Mouse (Mus musculus): ENCODE data around the gene Mex3a. TPM values are rescaled to one million over a fixed set of nuclear protein-coding genes. Genes with fewer than 3 reads are reported as not detected.
A peak's percentile ranks its signal among the peaks of the same experiment; 100 is the strongest.

Gene Mex3a
- total RNA-seq, 2 experiments from 2014 or later, result 2.7 to 3.1 TPM

DNA sequence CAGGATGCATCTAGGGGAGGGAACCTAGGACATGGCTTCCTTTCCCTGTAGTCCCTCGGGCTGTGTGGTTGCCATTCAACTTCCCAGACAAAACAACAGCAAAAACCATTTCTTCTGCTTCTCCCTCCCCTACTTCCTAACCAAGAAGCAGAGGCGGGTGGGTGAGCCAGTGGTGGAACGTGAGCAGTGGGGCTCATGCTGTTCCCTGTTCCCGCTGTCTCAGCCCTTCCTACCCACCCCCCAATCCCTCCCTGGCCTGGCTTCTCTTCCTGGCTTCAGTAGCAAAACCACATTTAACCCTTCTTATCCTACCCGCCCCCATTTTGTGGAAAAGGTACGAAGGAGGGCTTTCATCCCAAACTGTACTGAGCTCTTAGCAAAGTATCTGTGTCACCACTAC, 27.1 kb upstream of the Mex3a start:
- DNase-seq (ENCODE audit: low spot score in 2 of 2), result no peak

DNA sequence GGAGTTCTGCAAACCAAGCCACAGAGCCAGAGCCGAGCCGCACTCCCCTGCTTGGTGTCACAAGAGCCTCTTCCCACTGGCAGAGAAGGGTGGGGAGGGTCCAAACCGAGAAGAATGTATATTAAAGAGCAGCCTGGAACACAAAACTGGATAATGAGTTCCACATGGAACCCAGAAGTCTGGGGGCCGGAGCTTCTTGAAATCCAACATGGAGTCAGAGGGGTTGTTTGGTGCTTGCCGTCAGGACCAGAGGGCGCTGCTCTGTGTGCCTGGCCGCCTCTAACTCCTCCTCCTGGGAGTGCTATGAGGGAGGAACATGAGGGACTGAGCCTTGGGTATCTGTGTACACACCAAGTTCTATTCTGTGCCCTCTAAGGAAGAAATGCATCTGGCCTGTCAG, 26.4 kb upstream of the Mex3a start:
- DNase-seq (ENCODE audit: low spot score in 2 of 2), result no peak

DNA sequence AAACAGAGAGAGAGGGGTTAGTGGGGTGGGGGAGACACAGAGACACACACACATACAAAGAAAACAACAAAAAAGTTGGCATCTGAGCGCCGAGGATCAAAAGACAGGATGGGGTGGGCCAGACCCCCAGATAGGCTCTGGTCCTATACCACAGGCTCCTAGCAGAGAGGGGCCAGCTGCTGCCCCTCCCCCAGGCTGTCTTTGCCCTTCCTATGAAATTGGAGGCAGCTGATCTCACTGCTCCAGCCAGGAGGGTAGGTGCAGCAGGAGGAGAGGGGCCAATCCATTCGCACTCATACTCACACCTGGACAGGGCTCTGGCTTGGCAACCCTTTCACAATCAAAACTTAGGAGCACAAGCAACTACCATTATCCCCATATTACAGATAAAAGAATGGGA, 22.9 kb upstream of the Mex3a start:
- DNase-seq (ENCODE audit: low spot score in 2 of 2), result no peak

DNA sequence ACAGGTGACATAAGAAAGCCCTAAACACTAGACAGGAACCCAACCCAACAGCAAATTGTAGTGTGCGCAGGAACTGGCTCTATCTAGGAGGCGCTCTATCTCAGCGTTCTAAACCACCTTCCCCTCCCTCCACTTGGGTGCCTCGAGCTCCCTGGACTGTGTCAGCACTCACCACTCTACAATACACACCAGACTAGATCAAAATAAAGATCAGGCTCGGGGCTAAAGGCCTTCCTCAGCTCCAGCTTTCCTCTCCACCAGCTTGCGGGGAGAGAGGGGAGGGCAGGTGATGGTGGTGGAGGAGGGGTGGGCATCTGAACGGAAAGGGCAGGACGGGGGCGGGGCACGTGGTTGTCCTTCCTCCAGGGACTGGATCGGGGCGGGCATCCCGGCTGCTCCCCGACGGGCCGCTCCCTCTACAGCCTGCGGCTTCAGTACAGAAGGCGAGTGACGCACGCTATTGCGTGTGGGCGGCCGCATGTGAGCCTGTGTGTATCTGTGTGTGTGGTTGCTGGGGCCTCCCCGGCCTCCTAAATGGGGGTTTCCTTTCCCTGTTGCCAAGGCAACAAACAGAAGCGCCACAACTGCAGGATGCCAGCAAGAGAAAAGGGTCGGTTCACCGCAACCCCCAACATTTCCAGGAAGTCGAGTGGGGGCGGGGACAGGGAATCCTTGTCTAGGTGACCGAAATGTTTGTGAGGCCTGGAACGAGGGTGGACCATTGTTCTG, 22.3 kb upstream of the Mex3a start, which contains the start of gene Lmna:
Gene Lmna (minus strand): TSS at position 265 of the 729 bp plus-strand sequence.
- DNase-seq (ENCODE audit: low spot score in 2 of 2), result peak; percentile 89 to 93

DNA sequence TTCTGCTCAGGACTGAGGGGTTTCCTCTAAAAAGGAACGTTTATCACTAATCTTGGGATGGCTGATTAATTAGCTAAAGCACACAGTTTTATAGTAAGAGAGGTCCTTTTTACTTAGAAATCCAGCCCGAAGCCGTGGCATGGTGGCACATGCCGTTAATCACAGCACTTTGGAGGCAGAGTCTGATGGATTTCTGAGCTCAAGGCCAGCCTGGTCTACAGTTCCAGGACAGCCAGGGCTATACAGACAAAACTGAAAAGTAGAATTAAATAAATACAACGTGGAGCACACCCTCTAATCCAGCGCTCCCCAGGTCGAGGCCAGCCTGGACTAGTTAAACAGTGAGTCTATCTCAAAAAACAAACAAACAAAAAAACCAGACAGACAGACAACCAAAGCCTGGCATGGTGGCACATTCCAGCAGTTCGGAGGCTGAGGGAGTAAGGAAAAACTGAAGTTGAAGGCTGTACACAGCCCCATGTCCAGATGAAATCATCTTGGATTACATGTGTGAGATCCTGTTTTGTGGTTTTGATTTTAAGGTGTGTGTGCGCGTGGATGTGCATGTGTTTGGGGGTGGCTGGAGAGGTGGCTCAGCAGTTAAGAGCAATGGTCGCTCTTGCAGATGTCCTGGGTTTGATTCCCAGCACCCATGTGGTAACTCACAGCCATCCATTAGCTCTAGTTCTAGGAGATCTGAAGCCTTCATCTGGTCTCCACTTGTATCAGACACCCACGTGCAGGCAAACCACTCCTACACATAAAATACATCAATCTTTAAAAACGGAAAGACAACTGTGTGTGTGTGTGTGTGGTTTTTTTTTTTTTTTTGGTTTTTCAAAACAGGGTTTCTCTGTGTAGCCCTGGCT, 21.5 kb upstream of the Mex3a start:
- no peak for DNase-seq (ENCODE audit: low spot score in 2 of 2)

DNA sequence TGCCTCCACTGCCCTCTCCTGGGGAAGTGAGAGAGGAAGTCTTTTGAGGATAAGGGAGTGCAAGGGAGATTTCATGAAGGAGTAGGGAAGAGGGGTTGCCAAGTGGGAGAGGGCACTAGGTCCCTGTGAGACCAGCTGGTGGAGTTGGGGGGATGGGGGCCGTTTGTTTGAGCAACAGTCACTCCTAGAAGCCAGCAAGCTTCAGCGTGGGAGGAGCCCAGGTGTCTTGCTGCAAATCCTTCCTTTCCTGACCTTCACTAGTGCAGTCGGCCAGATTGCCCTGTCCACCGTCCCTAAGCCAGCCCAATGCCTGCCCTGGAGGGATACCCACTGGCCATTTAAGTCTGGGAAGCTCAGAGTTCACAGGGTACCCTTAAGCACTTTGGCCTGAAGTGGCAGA, 20.6 kb upstream of the Mex3a start:
- no peak for DNase-seq (ENCODE audit: low spot score in 2 of 2)

DNA sequence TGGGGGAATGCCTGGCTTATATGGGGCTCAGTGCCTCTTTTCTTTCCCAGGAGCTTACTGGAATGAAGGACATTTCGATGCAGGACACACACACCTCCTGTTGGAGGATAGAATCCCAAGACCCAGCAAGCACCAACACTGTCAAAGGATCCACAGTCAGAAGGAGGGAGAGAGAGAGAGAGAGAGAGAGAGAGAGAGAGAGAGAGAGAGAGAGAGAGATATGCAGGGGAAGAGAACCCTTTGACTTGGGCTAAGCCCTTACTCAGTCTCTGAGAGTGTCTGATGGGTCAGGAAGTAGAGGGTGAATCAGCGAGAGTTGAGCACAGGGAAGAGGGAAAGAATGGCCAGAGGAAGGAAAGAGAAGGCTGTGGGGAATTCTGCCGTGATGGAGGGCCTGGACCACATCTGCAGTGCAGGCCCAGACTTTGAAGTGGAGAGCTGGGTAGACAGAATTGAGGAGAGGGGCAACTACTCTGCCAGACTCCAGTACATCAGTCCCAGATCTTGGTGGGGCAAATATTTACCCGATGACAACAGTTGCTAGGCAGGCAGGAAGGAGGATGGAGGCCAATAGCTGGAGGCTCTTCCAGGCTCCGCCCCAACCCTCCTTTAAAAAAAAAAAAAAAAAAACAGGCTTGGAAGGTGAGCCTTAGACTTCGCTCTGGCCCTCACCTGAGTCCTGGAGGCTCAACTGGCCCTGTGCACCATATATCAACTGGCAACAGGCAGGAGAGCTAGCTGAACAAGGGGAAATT, 19.9 kb upstream of the Mex3a start:
- DNase-seq (ENCODE audit: low spot score in 2 of 2), result no peak

DNA sequence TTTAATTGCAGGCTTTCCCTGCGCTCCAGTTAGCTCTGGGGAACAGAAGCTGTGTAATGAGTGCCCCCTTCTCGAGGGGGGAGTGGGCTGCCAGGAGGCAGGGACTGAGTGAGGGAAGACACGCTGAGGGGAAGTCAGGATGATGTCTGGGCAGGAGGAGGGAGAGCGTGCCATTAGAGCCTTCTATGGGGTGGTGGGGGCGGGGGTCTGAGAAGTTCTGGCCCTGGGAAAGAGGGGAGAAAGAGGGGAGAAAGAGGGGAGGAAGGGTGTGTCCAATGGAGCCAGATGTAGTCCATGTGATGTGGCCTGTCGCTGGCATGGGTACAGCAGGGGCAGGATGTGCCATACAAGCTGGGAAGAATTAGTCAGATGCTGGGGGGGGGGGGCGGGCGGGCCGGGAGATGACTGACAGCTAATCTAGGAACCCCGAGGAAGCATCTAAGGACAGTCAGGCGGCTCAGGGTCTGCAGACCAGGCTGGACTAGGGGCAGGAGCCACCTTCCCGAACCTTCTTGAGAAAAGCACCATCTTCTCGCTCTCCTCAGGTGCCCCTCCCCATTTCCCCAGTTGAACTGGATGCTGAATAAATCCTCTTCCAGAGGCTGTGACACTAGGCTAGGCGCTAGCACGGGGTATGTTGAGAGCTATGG, 19.2 kb upstream of the Mex3a start:
- DNase-seq (ENCODE audit: low spot score in 2 of 2), result no peak

DNA sequence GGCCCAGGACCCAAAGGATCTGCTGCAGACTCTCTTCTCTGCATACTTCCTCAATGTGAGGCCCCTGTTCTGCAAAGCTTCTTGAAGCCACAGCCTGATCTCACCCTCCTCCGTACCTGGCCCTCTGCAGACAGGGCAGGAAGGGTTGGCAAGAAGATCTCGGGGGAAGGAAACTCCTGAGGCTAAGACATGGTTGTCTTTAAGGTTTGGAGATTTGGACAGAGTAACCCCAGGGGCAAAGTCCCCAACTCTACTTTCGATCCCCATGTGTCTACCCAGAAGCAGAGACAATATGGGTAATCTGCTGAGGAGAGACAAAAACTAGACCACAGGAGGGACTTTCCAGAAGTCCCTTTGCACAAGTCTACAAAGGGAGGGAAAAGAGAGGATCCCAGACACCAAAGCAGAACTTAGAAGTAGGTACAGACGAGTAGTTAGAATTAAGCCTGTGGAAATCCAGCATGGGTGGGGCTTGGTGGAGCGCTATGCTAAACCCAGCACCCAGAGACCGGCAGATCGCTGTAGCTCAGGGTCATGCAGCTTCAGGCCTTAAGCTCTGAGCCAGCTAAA, 18.6 kb upstream of the Mex3a start:
- DNase-seq (ENCODE audit: low spot score in 2 of 2), result no peak

DNA sequence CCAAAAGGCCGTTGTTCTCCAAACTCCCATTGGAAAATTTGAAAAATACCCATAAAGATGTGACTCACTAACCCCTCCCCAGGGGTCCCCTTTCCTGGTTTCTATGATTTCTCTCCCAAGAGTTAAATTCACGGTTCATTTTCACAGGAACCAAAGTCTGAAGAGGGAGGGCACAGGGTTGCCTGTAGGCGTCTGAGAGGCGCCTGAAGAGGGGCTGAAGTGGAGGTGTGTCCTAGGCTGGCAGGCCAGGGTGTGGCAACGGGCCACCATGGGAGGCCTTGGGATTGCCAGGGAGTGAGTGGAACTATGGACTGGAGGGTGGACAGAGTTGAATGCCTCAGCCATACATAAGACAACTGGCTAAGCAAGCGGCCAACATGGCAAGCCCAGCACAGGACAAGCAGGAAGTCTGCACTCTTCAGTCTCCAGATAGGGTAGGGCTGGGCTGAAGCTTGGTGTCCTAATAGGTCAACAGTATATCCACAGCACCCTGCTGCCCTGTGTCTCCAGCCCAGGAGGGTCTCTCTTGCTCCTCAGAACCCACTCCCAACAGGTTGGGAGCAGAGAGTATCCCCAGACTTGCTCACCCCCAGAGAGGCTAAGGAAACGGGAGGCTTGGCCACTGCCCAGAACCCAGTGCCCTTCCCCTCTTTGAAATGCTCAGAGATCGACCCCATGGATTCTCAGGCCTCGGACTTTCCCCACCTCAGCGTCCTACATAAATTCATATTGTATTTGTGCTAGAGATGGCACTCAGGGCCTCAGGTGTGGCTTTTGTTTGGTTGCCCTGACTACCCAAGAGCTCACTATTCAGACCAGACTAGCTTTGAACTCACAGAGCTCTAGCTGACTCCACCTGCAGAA, 17.7 kb upstream of the Mex3a start:
- no peak for DNase-seq (ENCODE audit: low spot score in 2 of 2)

DNA sequence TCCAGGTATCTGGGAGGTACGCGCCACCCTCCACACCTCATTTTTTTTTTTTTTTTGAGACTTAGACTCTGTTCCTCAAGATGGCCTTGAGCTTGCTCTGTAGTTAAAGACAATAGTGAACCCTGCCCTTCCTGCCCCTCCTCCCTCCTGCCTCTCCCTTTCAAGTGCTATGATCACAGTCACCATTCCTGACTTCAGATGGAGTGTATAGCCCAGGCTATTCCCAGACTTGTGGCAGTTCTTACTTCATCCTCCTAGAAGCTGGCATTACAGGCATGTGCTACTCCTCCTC, 17.2 kb upstream of the Mex3a start:
- no peak for DNase-seq (ENCODE audit: low spot score in 2 of 2)

DNA sequence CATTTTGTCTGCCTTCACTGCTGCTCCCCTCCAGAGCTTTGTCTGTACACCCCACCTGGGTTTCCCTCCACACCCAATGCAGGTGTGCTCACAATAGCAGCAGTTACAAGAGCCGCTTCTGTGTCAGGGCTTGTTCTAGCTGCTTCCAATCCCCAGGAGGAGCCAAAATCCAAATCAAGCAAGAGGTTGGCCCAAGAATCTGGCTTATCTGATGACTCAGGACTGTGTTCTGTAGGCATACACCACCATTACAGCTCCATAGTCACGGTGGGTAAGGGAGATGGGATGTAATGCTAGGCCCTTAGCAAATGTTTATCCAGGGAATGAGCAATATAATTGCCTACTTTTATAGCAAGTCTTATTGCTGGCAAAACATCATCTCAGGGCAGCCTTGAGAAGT, 15.8 kb upstream of the Mex3a start:
- no peak for DNase-seq (ENCODE audit: low spot score in 2 of 2)

DNA sequence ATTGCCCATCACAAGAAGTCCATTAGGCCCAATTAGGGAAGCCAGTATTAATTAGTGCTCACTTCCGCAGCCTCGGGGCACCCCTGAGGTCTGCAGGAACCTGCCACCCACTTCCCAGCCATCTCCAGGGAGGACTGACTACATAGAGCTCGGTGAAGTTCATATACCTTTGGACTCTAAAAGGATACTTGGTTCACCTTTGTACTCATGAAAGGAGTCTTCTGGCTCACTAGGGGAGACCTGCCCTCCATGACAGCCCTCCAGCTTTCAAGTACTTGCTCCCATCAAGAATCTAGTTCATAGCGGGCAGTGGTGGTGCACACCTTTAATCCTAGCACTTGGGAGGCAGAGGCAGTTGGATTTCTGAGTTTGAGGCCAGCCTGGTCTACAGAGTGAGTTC, 13.8 kb upstream of the Mex3a start:
- no peak for DNase-seq (ENCODE audit: low spot score in 2 of 2)

DNA sequence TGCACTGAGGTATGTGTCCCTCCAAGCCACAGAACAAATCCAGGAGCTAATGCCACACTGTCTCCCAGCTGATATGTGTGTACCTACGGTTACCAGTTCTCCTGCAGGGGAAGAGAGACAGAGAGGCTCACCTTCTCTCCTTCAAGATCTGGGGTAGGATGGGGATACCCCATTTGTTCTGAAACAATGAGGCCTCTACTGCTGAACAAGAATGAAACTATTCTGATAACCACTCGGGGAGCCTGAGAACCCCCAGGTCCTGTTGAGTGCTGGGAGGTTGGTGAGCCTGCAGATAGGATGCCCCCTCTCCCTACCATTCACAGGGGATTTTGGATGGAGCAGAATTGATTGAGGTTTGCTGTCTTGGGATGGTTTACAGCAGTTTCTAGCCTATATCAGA, 12.1 kb upstream of the Mex3a start:
- no peak for DNase-seq (ENCODE audit: low spot score in 2 of 2)

DNA sequence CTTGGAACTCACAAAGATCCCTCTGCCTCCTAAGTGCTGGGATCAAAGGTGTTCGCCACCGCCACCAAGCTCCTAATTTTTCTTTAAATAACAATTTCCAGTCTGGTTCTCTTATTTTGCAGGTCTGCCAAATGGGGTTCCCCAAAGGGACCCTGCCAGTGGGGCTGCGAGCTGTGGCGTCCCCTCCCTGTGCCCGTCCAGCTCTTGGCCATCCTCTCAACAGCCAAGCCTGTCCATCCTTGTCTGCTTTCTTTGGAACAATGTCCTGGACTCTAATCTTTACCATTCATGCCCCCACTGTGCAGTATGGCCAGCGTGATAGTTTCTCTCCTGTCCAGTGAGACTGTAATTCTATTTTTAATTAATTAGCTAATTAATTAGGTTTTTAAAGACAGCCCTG, 11.0 kb upstream of the Mex3a start:
- no peak for DNase-seq (ENCODE audit: low spot score in 2 of 2)

DNA sequence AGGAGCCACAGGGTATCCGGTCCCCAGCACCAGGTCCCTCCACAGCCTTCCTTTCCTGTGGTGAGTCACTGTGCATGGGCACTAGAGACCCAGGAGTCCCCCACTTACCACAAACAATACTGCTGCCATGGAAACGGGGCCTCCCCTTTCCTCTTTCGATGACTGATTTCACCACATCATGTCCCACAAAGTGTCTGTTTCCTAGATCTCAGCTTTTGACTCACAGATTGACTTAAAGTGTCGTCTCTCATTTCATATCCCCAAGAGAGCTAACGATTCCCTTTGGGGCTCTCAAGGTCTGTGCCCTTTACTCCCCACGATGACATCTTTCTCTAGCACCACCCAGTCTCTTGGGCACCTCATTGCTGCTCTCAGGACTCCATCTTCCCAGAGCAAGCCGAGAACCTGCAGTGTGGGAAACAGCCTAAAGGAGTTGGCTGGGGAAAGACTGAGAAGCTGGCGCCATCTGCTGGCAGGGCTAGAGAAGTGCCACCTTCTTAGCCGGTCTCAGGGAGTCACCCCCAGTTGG, 10.3 kb upstream of the Mex3a start:
- DNase-seq (ENCODE audit: low spot score in 2 of 2), result peak; percentile 55 to 58

DNA sequence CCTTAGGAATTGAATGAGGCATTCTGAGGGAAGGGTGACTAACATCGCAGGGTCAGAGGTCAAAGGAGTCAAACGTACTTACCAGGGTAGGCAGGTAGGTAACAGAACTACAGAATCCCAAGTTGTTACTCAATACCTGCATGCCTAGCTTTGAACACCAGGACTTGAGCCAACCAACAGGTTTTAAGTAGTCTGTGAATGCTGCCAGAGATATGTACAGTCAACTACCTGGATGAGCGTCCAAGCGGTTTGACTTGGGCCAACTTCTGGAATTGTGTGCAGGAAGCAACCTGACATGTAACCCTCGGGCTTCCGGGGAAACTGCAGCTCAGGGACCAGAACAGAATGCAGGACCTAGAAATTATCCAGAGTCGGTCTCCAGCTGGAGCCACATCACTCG, 9.2 kb upstream of the Mex3a start:
- no peak for DNase-seq (ENCODE audit: low spot score in 2 of 2)

DNA sequence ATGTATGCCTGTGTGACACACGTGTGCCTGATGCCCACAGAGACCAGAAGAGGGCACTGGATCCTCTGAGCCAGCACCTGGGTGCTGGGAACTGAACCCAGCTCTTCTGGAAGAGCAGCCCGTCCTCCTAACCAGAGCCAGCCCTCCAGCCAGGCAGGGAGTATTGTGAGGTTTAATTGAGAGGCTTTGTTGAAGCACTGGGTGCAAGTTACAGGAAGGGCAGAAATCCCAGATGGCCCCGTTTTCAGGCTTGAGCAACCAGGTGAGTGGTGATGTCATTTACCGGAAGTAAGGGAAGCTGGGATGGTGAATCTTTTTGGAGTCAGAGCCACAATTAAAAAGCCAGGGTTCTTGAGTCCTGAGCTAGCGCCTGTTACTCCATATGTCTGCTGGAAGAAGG, 7.2 kb upstream of the Mex3a start:
- DNase-seq (ENCODE audit: low spot score in 2 of 2), result no peak

DNA sequence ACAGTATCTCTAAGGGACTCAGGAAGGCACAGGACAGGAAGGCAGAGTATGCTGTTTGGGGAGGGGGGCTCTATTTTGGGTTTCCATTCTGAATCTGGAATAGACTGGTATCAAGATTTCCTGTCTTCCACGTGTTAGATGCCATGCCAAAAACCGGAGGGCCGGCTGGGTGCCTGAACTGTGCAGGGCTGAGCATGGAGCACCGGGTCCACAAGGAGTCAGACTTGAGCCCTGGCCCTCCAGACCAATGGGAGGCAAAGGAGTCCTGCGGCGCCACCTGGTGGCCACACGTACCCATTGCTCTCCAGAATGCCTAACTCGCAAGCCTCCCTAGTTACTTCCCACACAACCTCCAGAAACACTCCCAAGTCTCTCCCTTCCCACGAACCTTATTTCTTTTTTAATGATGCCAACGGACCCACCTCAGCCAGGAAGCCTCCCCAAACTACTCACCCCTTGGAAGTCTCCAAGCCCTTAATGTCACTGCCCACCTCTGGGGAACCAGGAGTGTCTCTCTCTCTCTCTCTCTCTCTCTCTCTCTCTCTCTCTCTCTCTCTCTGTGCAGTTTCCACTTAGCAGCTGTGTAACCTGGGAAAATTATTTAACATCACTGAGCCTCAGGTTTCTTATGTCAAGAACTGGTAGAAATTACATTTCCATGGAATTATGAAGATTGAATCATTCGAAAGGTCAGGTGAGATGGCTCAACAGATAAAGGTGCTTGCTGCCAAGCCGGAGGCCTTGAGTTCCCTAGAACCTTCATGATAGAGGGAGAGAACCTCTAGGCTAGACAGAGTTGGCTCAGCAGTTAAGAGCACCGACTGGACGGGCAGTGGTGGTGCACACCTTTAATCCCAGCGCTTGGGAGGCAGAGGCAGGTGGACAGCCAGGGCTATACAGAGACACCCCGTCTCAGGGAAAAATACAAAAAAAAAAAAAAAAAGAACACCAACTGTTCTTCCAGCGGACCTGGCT, 5.8 kb upstream of the Mex3a start:
- peak; percentile 80 to 82 for DNase-seq (ENCODE audit: low spot score in 2 of 2)
